Comparison of ENCODE assay signal across 26 mouse cellular contexts in genomic region chr15:101484939-101485338, GRCm38 (mm10). TPM values are rescaled to one million over a fixed set of nuclear protein-coding genes. Genes with fewer than 3 reads are reported as not detected.
A peak's percentile ranks its signal among the peaks of the same experiment; 100 is the strongest.
DNase-seq lines count a peak whose midpoint lies in the region; ATAC-seq and TF ChIP-seq lines count a peak whose summit lies in the region.
"Had no signal": no experiment of that assay in that cellular context is flagged by ENCODE, and none has a peak within 500 bp of the region (broad histone marks: within the 10 kb centered on the region; RNA-seq: fewer than 3 reads in every experiment).

No protein-coding gene starts in this region.

- DNase-seq in midbrain, embryonic 11.5 days (ENCODE audit: low spot score, missing footprints) = peak; percentile 49
- DNase-seq in midbrain, postnatal 0 days (ENCODE audit: low spot score) = no peak
- no peak for DNase-seq in Patski (ENCODE audit: low read depth, low spot score)
- DNase-seq in embryonic facial prominence, embryonic 10.5 days (ENCODE audit: low spot score) = no peak
- DNase-seq in MN1 (ENCODE audit: low spot score) = no peak
- no peak for DNase-seq in left cerebral cortex, postnatal 10 days (ENCODE audit: extremely low spot score in 1 of 2, low spot score in 2 of 2)
- DNase-seq in kidney, postnatal 25 days = no peak
- DNase-seq: adrenal gland, postnatal 14 days; B cell, adult 2 months; cerebellum, adult 18-20 months; cerebellum, postnatal 10 days; embryo, embryonic 11 days; gastrocnemius, postnatal 10 days had no signal

- H3K9me3 ChIP-seq in midbrain, embryonic 11.5 days (ENCODE audit: control insufficient read depth, low read length) = no peaks in the 10 kb centered on the region
- H3K9me3 ChIP-seq in midbrain, postnatal 0 days (ENCODE audit: low read length) = no peaks in the 10 kb centered on the region
- no peaks in the 10 kb centered on the region for H3K9me3 ChIP-seq in embryonic facial prominence, embryonic 10.5 days
- H3K9me3 ChIP-seq: embryonic facial prominence, embryonic 12.5 days; forebrain, embryonic 12.5 days; hindbrain, embryonic 10.5 days; intestine, embryonic 15.5 days had no signal

- no peaks in the 10 kb centered on the region for H3K36me3 ChIP-seq in midbrain, embryonic 11.5 days (ENCODE audit: control insufficient read depth, insufficient read depth, low read length)
- H3K36me3 ChIP-seq in midbrain, postnatal 0 days (ENCODE audit: insufficient read depth, low read length) = no peaks in the 10 kb centered on the region
- H3K36me3 ChIP-seq in embryonic facial prominence, embryonic 10.5 days (replicated peaks) = no peaks in the 10 kb centered on the region
- H3K36me3 ChIP-seq: embryonic facial prominence, embryonic 12.5 days; forebrain, embryonic 12.5 days; hindbrain, embryonic 10.5 days; intestine, embryonic 15.5 days had no signal

- in situ Hi-C loops in Patski (cut with MboI; ENCODE audit: low pct_unique_long_range_greater_than_20kb) = no loop called here

- ATAC-seq in midbrain, embryonic 11.5 days (ENCODE audit: low FRiP score) = no peak
- ATAC-seq in midbrain, postnatal 0 days (ENCODE audit: low FRiP score) = no peak
- ATAC-seq in Patski = peak; percentile 13
- peak; percentile 76 for ATAC-seq in megakaryocyte progenitor cell, adult 5-6 weeks (replicated peaks; ENCODE audit: poor library complexity)
- ATAC-seq: forebrain, embryonic 16.5 days; intestine, embryonic 15.5 days had no signal

- WGBS in midbrain, embryonic 11.5 days = 93% methylated on average over 1 of the region's 1 CpGs
- WGBS in midbrain, postnatal 0 days = 82% methylated on average over 1 of the region's 1 CpGs
- WGBS in embryonic facial prominence, embryonic 10.5 days = 86% methylated on average over 1 of the region's 1 CpGs

- H3K4me1 ChIP-seq in midbrain, embryonic 11.5 days (ENCODE audit: control insufficient read depth, insufficient read depth, low read length) = no peaks in the 10 kb centered on the region
- H3K4me1 ChIP-seq in midbrain, postnatal 0 days (ENCODE audit: insufficient read depth, low read length) = no peaks in the 10 kb centered on the region
- H3K4me1 ChIP-seq in embryonic facial prominence, embryonic 10.5 days = peaks cover 11% of the 10 kb centered on the region; the same call in 1 of the 2 replicates
- H3K4me1 ChIP-seq: embryonic facial prominence, embryonic 12.5 days; forebrain, embryonic 12.5 days; intestine, embryonic 15.5 days had no signal

- no peak overlapping the region for H3K4me3 ChIP-seq in midbrain, embryonic 11.5 days (ENCODE audit: low read depth, low read length)
- no peak overlapping the region for H3K4me3 ChIP-seq in midbrain, postnatal 0 days (ENCODE audit: low read depth, low read length)
- no peak overlapping the region for H3K4me3 ChIP-seq in embryonic facial prominence, embryonic 10.5 days
- H3K4me3 ChIP-seq: embryonic facial prominence, embryonic 12.5 days; forebrain, embryonic 12.5 days; hindbrain, embryonic 10.5 days; intestine, embryonic 15.5 days had no signal

- TF ChIP-seq CTCF in midbrain, postnatal 0 days (IDR thresholded peaks at IDR 0.05) = no peak
- no peak for TF ChIP-seq CTCF in Patski (IDR thresholded peaks at IDR 0.05)

- intact Hi-C loops in left cerebral cortex, postnatal 10 days (cut with DNase I) = no loop called here

- POLR2A ChIA-PET in Patski (lab: Charles Lee) = no interaction called here

- CTCF ChIA-PET in Patski (lab: Charles Lee) = interaction anchor here (1.1 kb wide), 1 partner anchor 12 kb away, joined by 4 read pairs; no protein-coding TSS in a partner anchor

- H3K27me3 ChIP-seq in midbrain, embryonic 11.5 days (ENCODE audit: control insufficient read depth, insufficient read depth, low read length) = no peaks in the 10 kb centered on the region
- H3K27me3 ChIP-seq in midbrain, postnatal 0 days (ENCODE audit: insufficient read depth, low read length) = no peaks in the 10 kb centered on the region
- no peaks in the 10 kb centered on the region for H3K27me3 ChIP-seq in Patski
- H3K27me3 ChIP-seq in embryonic facial prominence, embryonic 10.5 days (replicated peaks; ENCODE audit: low read depth, poor library complexity, severe bottlenecking) = peaks cover 11% of the 10 kb centered on the region
- H3K27me3 ChIP-seq: embryonic facial prominence, embryonic 12.5 days; forebrain, embryonic 12.5 days; intestine, embryonic 15.5 days had no signal

- H3K27ac ChIP-seq in midbrain, embryonic 11.5 days (ENCODE audit: low read depth, low read length) = no peak overlapping the region
- H3K27ac ChIP-seq in midbrain, postnatal 0 days (ENCODE audit: low read depth, low read length) = no peak overlapping the region
- H3K27ac ChIP-seq in embryonic facial prominence, embryonic 10.5 days (replicated peaks) = peak overlapping the region; percentile 15; the same call in 1 of the 2 replicates
- H3K27ac ChIP-seq: embryonic facial prominence, embryonic 12.5 days; forebrain, embryonic 12.5 days; hindbrain, embryonic 10.5 days; hindbrain, embryonic 14.5 days; intestine, embryonic 15.5 days had no signal

- H3K4me2 ChIP-seq in midbrain, embryonic 11.5 days = no peak overlapping the region
- H3K4me2 ChIP-seq in midbrain, postnatal 0 days (ENCODE audit: low read depth, low read length, poor library complexity, severe bottlenecking) = no peak overlapping the region
- H3K4me2 ChIP-seq: embryonic facial prominence, embryonic 12.5 days; forebrain, embryonic 12.5 days; hindbrain, embryonic 14.5 days; intestine, embryonic 15.5 days had no signal

- H3K9ac ChIP-seq in midbrain, embryonic 11.5 days (ENCODE audit: low read length) = no peak overlapping the region
- H3K9ac ChIP-seq in midbrain, postnatal 0 days (replicated peaks; ENCODE audit: low read length, poor library complexity, severe bottlenecking) = no peak overlapping the region
- H3K9ac ChIP-seq: embryonic facial prominence, embryonic 12.5 days; forebrain, embryonic 12.5 days; hindbrain, embryonic 14.5 days; intestine, embryonic 15.5 days had no signal

RNA-seq across cellular contexts. Expression of gene Krt83, which starts 6.4 kb away (rescaled TPM):
- polyA plus RNA-seq in midbrain, embryonic 11.5 days (2014; fragmentation: Nextera tagmentation; extraction: Ambion mirVana) = not detected in 2 replicates
- total RNA-seq in midbrain, postnatal 0 days (2014; rRNA removed) = not detected in 2 replicates
- not detected in 2 replicates for polyA plus RNA-seq in midbrain, postnatal 0 days (2015; fragmentation: Nextera tagmentation; extraction: Ambion mirVana)
- polyA plus RNA-seq in Patski (2021) = not detected
- polyA plus RNA-seq in embryonic facial prominence, embryonic 10.5 days (2016; fragmentation: Nextera tagmentation; extraction: Ambion mirVana) = not detected in 2 replicates
- not detected in 2 replicates for total RNA-seq in megakaryocyte progenitor cell, adult 5-6 weeks (2015)
- total RNA-seq in megakaryocyte progenitor cell, adult 5-6 weeks (2017) = 0.37 and 1.1 TPM in 2 replicates
- total RNA-seq in left cerebral cortex, postnatal 10 days (2021) = not detected
- total RNA-seq: adrenal gland, postnatal 14 days; heart, adult 8-10 months; heart, postnatal 10 days; MEL had no signal
- polyA plus RNA-seq: embryonic facial prominence, embryonic 12.5 days; forebrain, embryonic 12.5 days; forebrain, embryonic 16.5 days; frontal cortex, adult 2 months; heart, embryonic 14.5 days; hindbrain, embryonic 10.5 days; hindbrain, embryonic 14.5 days had no signal

RNA-seq across cellular contexts. Expression of gene Krt86, which starts 11.7 kb away (rescaled TPM):
- not detected in 2 replicates for polyA plus RNA-seq in midbrain, embryonic 11.5 days (2014; fragmentation: Nextera tagmentation; extraction: Ambion mirVana)
- 0.38 TPM in 1 of 2 replicates, not detected in the other for total RNA-seq in midbrain, postnatal 0 days (2014; rRNA removed)
- polyA plus RNA-seq in midbrain, postnatal 0 days (2015; fragmentation: Nextera tagmentation; extraction: Ambion mirVana) = 0.15 and 0.17 TPM in 2 replicates
- polyA plus RNA-seq in Patski (2021) = not detected
- polyA plus RNA-seq in embryonic facial prominence, embryonic 10.5 days (2016; fragmentation: Nextera tagmentation; extraction: Ambion mirVana) = not detected in 2 replicates
- not detected in 2 replicates for total RNA-seq in megakaryocyte progenitor cell, adult 5-6 weeks (2015)
- not detected in 2 replicates for total RNA-seq in megakaryocyte progenitor cell, adult 5-6 weeks (2017)
- not detected for total RNA-seq in left cerebral cortex, postnatal 10 days (2021)
- total RNA-seq: adrenal gland, postnatal 14 days; gastrocnemius, postnatal 10 days; gastrocnemius, postnatal 4 days; heart, adult 8-10 months; heart, postnatal 10 days; MEL had no signal
- polyA plus RNA-seq: embryonic facial prominence, embryonic 12.5 days; forebrain, embryonic 12.5 days; forebrain, embryonic 16.5 days; heart, embryonic 14.5 days; hindbrain, embryonic 10.5 days; intestine, embryonic 15.5 days had no signal

RNA-seq across cellular contexts. Expression of gene Krt81, which starts 21.4 kb away (rescaled TPM):
- polyA plus RNA-seq in midbrain, embryonic 11.5 days (2014; fragmentation: Nextera tagmentation; extraction: Ambion mirVana) = not detected in 2 replicates
- 0.28 and 0.49 TPM in 2 replicates for total RNA-seq in midbrain, postnatal 0 days (2014; rRNA removed)
- 0.17 TPM in 1 of 2 replicates, not detected in the other for polyA plus RNA-seq in midbrain, postnatal 0 days (2015; fragmentation: Nextera tagmentation; extraction: Ambion mirVana)
- not detected for polyA plus RNA-seq in Patski (2021)
- polyA plus RNA-seq in embryonic facial prominence, embryonic 10.5 days (2016; fragmentation: Nextera tagmentation; extraction: Ambion mirVana) = not detected in 2 replicates
- 0.29 TPM in 1 of 2 replicates, not detected in the other for total RNA-seq in megakaryocyte progenitor cell, adult 5-6 weeks (2015)
- total RNA-seq in megakaryocyte progenitor cell, adult 5-6 weeks (2017) = not detected in 2 replicates
- total RNA-seq in left cerebral cortex, postnatal 10 days (2021) = not detected
- total RNA-seq: adrenal gland, postnatal 14 days; gastrocnemius, postnatal 10 days; gastrocnemius, postnatal 4 days; heart, adult 8-10 months; heart, postnatal 10 days; MEL had no signal
- polyA plus RNA-seq: embryonic facial prominence, embryonic 12.5 days; forebrain, embryonic 12.5 days; forebrain, embryonic 16.5 days; frontal cortex, adult 2 months; heart, embryonic 14.5 days; hindbrain, embryonic 10.5 days; hindbrain, embryonic 14.5 days; intestine, embryonic 15.5 days had no signal

RNA-seq across cellular contexts. Expression of gene Gm49425, which starts 32.1 kb away (rescaled TPM):
- polyA plus RNA-seq in midbrain, embryonic 11.5 days (2014; fragmentation: Nextera tagmentation; extraction: Ambion mirVana) = not detected in 2 replicates
- not detected in 2 replicates for total RNA-seq in midbrain, postnatal 0 days (2014; rRNA removed)
- not detected in 2 replicates for polyA plus RNA-seq in midbrain, postnatal 0 days (2015; fragmentation: Nextera tagmentation; extraction: Ambion mirVana)
- not detected for polyA plus RNA-seq in Patski (2021)
- polyA plus RNA-seq in embryonic facial prominence, embryonic 10.5 days (2016; fragmentation: Nextera tagmentation; extraction: Ambion mirVana) = not detected in 2 replicates
- total RNA-seq in megakaryocyte progenitor cell, adult 5-6 weeks (2015) = 0.64 TPM in 1 of 2 replicates, not detected in the other
- total RNA-seq in megakaryocyte progenitor cell, adult 5-6 weeks (2017) = not detected in 2 replicates
- not detected for total RNA-seq in left cerebral cortex, postnatal 10 days (2021)
- total RNA-seq: adrenal gland, postnatal 14 days; gastrocnemius, postnatal 10 days; heart, adult 8-10 months; heart, postnatal 10 days; MEL had no signal
- polyA plus RNA-seq: embryonic facial prominence, embryonic 12.5 days; forebrain, embryonic 12.5 days; forebrain, embryonic 16.5 days; frontal cortex, adult 2 months; heart, embryonic 14.5 days; hindbrain, embryonic 10.5 days; hindbrain, embryonic 14.5 days; intestine, embryonic 15.5 days had no signal

RNA-seq across cellular contexts. Expression of gene Krt88, which starts 37.4 kb away (rescaled TPM):
- polyA plus RNA-seq in midbrain, embryonic 11.5 days (2014; fragmentation: Nextera tagmentation; extraction: Ambion mirVana) = not detected in 2 replicates
- not detected in 2 replicates for total RNA-seq in midbrain, postnatal 0 days (2014; rRNA removed)
- polyA plus RNA-seq in midbrain, postnatal 0 days (2015; fragmentation: Nextera tagmentation; extraction: Ambion mirVana) = not detected in 2 replicates
- not detected for polyA plus RNA-seq in Patski (2021)
- polyA plus RNA-seq in embryonic facial prominence, embryonic 10.5 days (2016; fragmentation: Nextera tagmentation; extraction: Ambion mirVana) = not detected in 2 replicates
- not detected in 2 replicates for total RNA-seq in megakaryocyte progenitor cell, adult 5-6 weeks (2015)
- total RNA-seq in megakaryocyte progenitor cell, adult 5-6 weeks (2017) = not detected in 2 replicates
- total RNA-seq in left cerebral cortex, postnatal 10 days (2021) = not detected
- total RNA-seq: adrenal gland, postnatal 14 days; gastrocnemius, postnatal 10 days; gastrocnemius, postnatal 4 days; heart, adult 8-10 months; heart, postnatal 10 days; MEL had no signal
- polyA plus RNA-seq: embryonic facial prominence, embryonic 12.5 days; forebrain, embryonic 12.5 days; forebrain, embryonic 16.5 days; frontal cortex, adult 2 months; heart, embryonic 14.5 days; hindbrain, embryonic 10.5 days; hindbrain, embryonic 14.5 days; intestine, embryonic 15.5 days had no signal

Comparison
In these comparisons a context has a peak if more than half of its experiments do, and no peak if none do; other contexts are left out.
1. ATAC-seq: peak in Patski (single experiment) and megakaryocyte progenitor cell, adult 5-6 weeks (single experiment); none in midbrain, embryonic 11.5 days (single experiment) and midbrain, postnatal 0 days (single experiment).